Mouse (Mus musculus): ENCODE data around the gene Tmem268.

The Tmem268 gene

GRCm38 (mm10) chr4:63558407-63559081 lies at the start of gene Tmem268:
TSS of gene Tmem268 (plus strand) at chr4:63558781.
- peak; percentile 87 to 88 for DNase-seq

DNA sequence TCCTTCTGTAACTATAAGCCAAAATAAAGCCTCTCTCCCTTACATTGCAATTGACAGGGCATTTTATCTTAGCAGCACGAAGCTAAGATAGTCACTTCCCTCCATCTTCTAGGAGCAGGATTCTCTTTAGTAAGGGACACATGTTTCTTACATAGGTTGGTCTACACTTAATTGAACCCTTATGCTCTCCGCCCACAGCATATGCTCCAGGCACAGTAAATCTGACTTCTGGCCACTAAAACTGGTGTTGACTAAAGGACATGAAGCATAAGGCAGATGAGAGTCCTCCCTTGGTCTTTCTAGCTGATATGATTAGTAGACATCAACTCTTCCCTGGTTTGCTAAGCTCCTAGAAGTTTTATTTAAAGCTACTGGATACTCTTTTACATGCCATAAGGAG lies 45.7 kb upstream of the Tmem268 start:
- no peak for DNase-seq

DNA sequence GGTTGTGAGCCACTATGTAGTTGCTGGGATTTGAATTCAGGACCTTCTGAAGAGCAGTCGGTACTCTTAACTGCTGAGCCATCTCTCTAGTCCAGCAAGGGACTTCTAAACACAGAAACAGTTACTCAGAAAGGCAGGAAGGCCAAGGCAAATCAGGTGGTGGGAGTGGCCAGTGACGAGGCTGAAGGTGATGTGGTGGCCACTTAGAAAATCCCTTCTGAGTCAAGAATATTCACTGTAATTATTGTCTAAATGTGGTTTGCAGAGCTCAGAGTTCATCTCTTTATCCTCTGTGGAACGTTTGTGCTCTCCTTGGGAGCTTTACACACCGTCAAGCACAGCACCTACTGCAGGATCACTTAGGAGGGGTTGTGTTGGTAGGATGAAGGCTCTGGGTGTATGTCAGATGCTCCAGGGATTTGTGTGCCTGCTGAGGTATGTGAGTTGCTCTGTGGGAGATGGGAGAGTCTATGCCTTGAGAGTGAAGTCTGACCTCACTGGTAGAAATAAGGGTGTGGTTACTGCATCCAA lies 44.1 kb upstream of the Tmem268 start:
- DNase-seq = no peak

DNA sequence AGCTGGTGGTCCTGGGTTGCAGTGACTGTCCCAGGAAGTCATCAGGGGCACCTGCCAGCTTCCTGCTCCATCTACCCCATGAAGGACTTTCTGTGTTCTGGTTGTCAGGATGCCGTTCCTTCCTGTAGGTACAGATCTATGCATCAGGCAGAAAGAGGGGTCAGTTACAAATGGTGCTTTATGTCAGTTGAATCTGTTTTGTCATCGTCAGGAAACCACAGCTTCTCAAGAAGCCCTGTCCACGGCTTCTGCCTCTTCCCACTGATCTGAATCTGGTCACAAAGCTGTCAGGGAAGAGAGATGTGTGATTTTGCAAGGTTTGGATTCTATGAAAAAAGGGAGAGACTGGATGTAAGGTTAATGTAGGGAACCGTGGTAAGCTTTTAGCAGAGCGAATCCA lies 43.6 kb upstream of the Tmem268 start:
- no peak for DNase-seq

GRCm38 (mm10) chr4:63521813-63522419 lies 36.7 kb upstream of the Tmem268 start:
- no peak for DNase-seq

DNA sequence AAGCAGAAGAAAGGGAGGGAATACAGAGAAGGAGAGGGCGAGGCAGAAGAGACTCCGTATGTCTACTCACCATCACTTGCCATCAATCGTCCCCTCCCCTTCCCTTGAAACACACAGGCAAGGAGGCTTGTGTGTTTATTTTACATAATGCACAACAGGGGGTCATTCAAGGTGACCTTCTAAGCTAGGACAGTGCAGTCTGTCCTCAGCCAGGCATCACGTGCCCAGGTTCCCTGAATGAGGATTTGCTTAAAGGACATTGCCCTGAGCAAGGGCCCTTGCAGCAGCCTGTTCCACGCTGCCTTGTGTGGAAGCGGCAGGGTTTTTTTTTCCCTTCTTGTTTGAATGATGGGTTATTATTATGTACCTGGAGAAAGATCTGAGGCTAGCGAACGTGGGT lies 33.1 kb upstream of the Tmem268 start:
- DNase-seq = no peak

DNA sequence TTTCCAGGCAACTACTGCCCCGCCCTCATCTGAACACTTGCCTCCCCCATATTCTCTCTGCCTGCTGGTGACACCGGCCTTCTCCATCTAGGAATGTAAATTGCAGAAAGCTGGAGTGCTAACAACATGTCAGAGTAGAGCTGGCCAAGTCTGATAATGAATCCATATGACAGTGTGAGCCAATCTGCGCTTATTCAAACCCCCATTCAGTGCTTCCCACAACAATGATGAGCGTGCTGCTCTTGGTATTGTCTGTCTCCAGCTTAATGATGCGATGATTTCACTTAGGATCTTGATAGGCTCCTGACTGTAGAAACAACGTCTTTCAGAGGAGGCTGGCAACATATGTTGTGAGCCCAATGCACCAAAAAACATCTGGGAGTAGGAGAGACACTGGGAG lies 29.6 kb upstream of the Tmem268 start:
- DNase-seq = no peak

GRCm38 (mm10) chr4:63530409-63530808 lies 28.2 kb upstream of the Tmem268 start:
- DNase-seq = no peak

GRCm38 (mm10) chr4:63537602-63538001 lies 21.0 kb upstream of the Tmem268 start:
- DNase-seq = no peak

DNA sequence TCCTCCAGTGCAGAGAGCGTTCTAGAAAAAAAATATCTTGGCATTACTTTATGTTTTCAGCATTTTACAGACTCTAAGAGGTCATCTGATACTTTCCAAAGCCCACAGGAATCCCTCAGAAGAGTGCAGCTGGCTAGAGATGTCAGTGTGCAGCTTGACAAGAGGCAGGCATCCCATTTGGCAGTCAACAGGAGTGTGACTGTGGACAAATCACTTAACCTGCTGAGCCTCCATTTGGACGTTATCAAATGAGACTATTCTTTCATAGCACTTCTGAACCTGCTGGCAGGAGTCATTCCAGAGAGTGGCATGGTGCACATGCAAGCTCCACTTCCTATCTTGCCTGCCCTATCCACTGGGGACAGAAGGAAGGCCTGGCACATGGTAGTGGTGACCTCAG lies 16.4 kb upstream of the Tmem268 start:
- DNase-seq = no peak

GRCm38 (mm10) chr4:63543746-63544493 lies 14.7 kb upstream of the Tmem268 start:
- DNase-seq = peak; percentile 16 to 35

DNA sequence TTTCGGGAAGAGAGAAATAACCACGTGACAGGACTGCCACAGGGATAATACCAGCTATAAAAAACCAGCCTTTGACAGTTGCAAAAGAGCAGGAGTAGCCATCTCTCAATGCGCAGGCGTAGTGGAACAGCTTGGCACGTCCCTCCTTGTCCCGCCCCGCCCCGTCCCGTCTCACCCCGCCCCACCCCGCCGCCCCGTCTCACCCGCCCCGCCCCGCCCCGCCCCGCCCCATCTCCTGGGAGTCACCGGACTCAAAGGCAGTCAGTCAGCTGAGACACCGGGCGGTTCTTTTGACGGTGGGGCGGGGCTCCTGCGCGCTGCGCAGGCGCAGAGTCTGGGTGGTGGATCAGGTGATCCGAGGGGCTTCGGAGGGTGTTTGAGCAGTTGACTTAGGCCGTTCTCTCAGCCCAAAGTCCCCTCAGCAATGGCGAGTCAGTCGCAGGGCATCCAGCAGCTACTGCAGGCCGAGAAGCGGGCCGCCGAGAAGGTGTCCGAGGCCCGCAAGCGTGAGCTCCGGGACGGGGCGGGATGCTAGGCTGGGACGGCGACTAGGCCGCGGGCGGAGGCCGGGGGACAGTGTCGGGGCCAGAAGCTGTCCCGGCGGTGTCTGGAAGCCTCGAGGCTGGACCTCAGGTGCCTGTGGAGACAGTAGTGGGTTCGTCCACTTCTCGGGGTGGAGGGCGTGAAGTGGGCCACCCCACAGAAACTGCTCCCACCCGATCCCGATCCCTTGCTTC lies 13.9 kb upstream of the Tmem268 start, which contains the start of gene Atp6v1g1:
Atp6v1g1 (plus strand) TSS at position 279 of the 737 bp plus-strand sequence.
- peak; percentile 96 to 97 for DNase-seq

- DNase-seq = no peak
Measured at GRCm38 (mm10) chr4:63545231-63545958, 13.2 kb upstream of the Tmem268 start.

- DNase-seq = no peak
Measured at GRCm38 (mm10) chr4:63546441-63547055, 12.0 kb upstream of the Tmem268 start.

DNA sequence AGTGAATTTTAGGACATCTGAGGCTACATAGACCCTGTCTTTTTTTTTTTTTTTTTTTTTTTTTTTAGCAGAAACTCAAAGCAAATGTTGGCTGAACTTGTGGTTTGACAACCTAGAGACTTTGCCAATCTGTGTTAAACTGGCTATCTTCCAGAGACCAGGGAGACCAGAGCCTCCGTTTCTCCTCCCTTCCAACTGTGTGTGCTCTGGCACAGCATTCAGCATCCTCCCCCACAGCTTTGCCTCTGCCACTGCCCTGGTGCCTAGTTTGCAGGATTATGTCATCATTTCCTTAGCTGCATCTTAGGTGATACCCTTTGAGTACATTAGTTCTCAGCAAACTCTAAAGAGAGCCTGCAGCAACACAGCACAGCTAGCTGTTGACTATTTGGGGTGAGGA lies 10.8 kb upstream of the Tmem268 start:
- DNase-seq = no peak

- no peak for DNase-seq
Measured at GRCm38 (mm10) chr4:63548491-63548890, 10.1 kb upstream of the Tmem268 start.

- no peak for DNase-seq
Measured at GRCm38 (mm10) chr4:63550908-63551307, 7.7 kb upstream of the Tmem268 start.

DNA sequence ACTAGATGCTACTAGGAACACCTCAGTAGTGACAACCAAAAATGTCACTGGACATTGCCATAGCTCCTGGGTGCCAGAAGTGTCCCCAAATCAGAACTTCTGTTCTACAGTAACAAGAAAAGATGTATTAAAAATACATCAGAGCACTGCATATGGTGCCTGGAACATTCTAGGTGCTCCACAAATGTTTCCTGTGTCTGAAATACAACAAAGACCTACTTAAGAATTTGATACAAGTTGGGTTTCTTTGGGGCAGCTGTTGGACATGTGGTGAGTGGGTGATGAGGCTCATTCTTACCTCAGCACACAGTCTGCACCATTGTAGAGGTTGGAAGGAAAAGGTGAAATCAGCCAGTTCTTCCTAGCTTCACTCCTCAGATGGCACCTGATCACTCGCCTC lies 5.7 kb upstream of the Tmem268 start:
- DNase-seq = no peak

DNA sequence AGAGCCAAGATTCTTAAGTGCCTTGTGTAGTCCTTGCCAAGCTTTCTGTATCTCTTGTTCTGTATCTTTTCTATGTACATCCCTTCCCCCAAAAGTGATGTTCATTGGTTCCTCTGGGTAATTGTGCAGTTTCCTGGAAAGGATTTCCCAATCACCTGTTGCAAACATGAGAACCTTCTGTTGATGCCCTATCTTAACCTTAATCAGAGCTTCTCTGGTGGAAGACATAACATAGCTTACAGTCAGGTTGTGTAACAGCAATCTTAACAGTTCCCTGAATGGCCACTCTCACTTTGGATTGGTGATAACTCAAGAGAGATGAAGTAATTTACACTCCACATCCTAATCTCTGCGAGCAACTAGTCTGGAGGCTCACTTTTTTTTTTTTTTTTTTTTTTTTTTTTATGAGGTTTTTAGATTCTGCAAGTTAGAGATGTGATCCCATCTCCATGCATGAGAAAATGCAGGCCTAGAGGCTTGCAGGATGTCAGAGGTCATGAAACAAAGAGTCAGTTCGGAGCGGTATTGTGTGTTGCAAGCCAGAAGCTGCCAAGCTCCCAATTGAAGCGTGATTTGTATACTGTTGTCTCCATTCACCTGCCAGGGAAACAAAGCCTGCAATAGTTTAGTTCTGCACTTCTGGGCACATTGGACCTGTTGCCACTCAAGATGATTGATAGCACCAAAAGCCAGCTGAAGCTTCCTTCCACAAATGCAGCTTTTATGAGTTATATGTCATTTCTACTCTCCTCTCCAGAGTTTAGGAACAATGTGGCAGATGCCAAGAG lies 4.6 kb upstream of the Tmem268 start:
- no peak for DNase-seq

DNA sequence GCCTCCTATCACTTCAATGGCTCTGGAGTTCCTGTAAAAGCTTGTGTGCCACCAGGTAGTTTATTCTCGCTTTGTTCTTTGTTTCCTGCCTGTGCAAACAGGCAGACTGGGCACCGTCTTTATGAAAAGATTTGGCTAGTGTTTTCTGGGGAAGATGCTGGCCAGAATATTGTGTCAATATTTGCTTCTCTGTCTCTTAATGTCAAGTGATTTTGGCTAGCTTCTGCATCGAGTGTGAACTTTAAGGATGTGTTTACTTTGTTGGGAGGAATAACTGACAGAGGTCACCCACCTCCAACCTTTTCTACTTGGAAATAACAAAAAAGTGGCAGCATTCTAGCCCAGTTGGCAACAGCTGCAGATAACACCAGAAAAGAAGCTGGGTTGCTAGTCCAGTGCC lies 4.0 kb upstream of the Tmem268 start:
- no peak for DNase-seq

DNA sequence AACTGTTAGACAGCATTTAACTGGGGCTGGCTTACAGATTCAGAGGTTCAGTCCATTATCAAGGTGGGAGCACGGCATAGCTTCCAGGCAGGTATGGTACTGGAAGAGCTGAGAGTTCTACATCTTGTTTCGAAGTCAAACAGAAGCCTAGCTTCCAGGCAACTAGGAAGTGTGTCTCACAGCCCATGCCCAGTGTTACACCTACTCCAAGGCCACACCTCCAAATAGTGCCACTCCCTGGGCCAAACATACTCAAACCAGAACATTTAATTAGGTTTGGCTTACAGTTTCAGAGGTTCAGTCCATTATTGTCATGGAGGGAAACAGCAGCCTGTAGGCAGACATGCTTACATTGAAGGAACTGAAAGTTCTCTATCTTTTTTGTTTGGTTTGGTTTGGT lies 3.5 kb upstream of the Tmem268 start:
- no peak for DNase-seq

Data from lung, postnatal 4 days (tissue).